Mouse (Mus musculus): ENCODE results near the gene Nup188. TPM values are rescaled to one million over a fixed set of nuclear protein-coding genes. Genes with fewer than 3 reads are reported as not detected.
A peak's percentile ranks its signal among the peaks of the same experiment; 100 is the strongest.

Gene Nup188
- polyA plus RNA-seq, 1 experiment from 2014 or later: 8.5 TPM

DNA sequence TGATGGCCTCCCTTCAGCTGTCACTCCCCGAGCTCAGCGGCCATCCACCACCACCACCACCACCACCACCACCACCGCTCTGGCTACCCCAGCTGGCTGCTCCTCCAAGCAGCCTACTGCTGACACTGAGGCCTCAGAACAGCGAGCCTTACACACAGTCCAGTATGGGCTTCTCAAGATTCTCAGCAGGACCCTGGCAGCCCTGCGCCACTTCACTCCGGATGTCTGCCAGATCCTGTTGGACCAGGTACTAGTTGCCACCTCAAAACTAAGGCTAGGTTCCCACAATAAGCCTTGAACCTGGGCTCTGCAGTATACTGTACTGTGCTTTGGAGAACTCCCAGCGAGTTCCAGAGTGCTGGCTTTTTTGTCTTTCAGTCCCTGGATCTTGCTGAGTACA is 56.3 kb downstream of the Nup188 start:
- H3K9ac ChIP-seq (ENCODE audit: low read length): no peak overlapping the region
- WGBS: 81% methylated on average over 7 of the region's 7 CpGs
- no peak overlapping the region for H3K4me2 ChIP-seq (replicated peaks; ENCODE audit: low read depth)
- H3K27me3 ChIP-seq (ENCODE audit: control insufficient read depth, insufficient read depth, low read length): no peaks in the 10 kb centered on the region
- no peak for TF ChIP-seq EP300 (optimal IDR thresholded peaks at IDR 0.05)
- no peak for TF ChIP-seq CTCF (IDR thresholded peaks at IDR 0.05; ENCODE audit: low read depth)
- H3K9me3 ChIP-seq (ENCODE audit: control insufficient read depth, low read length): no peaks in the 10 kb centered on the region
- no peak overlapping the region for H3K27ac ChIP-seq (replicated peaks)
- no peak for DNase-seq (ENCODE audit: low spot score)
- peaks cover 42% of the 10 kb centered on the region for H3K36me3 ChIP-seq (ENCODE audit: control insufficient read depth, insufficient read depth, low read length)
- no peak for ATAC-seq (ENCODE audit: low FRiP score, low TSS enrichment)
- no peaks in the 10 kb centered on the region for H3K4me1 ChIP-seq (replicated peaks; ENCODE audit: control insufficient read depth, insufficient read depth)
- no peak overlapping the region for H3K4me3 ChIP-seq (ENCODE audit: low read depth, low read length)

- H3K36me3 ChIP-seq (ENCODE audit: control insufficient read depth, insufficient read depth, low read length): peaks cover 42% of the 10 kb centered on the region
- no peak overlapping the region for H3K4me2 ChIP-seq (replicated peaks; ENCODE audit: low read depth)
- H3K9me3 ChIP-seq (ENCODE audit: control insufficient read depth, low read length): no peaks in the 10 kb centered on the region
- H3K4me1 ChIP-seq (replicated peaks; ENCODE audit: control insufficient read depth, insufficient read depth): no peaks in the 10 kb centered on the region
- H3K9ac ChIP-seq (ENCODE audit: low read length): no peak overlapping the region
- WGBS: 41% methylated on average over 14 of the region's 14 CpGs
- H3K4me3 ChIP-seq (ENCODE audit: low read depth, low read length): no peak overlapping the region
- DNase-seq (ENCODE audit: low spot score) (peak; percentile 45), ATAC-seq (ENCODE audit: low FRiP score, low TSS enrichment) (no peak)
- H3K27ac ChIP-seq (replicated peaks): peak overlapping the region; percentile 63; the same call in 1 of the 2 replicates
- H3K27me3 ChIP-seq (ENCODE audit: control insufficient read depth, insufficient read depth, low read length): no peaks in the 10 kb centered on the region
- TF ChIP-seq EP300 (optimal IDR thresholded peaks at IDR 0.05) (no peak), CTCF (IDR thresholded peaks at IDR 0.05; ENCODE audit: low read depth) (peak; percentile 61)
Measured at GRCm38 (mm10) chr2:30343601-30344137, 57.5 kb downstream of the Nup188 start.

DNA sequence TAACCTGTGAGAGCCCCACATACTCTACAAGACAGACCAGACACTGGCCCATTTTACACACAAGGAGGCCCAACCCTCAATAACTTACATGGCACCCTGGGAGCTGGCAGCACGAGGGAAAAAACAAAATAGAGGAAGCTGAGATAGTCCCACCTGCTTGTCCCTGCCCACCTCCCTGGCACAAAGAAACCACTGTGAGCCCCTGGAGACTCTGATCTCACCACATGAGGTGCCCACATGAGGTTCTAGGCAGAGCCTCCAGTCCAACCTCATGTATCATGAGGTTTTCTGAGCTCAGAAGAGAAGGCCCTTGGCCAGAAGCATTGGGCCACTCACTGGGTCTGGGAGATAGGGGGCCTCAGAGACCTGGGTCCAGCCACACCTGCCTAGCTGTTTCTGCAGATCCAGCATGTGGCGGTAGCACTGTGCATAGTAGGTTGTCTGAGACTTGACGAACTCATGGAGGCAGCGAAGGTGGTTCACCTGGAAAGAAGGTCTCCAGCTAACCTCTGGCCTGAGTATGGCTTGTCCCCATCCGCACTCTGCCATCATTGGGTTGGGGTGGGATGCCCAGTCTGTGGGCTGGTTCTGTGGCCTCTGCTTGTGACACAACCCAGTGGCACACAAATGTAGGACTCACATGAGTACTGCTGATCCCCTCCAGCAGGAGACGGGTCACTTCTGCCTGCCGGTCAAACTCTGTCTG is 59.9 kb downstream of the Nup188 start:
- H3K27me3 ChIP-seq (ENCODE audit: control insufficient read depth, insufficient read depth, low read length): no peaks in the 10 kb centered on the region
- TF ChIP-seq EP300 (optimal IDR thresholded peaks at IDR 0.05) (no peak), CTCF (IDR thresholded peaks at IDR 0.05; ENCODE audit: low read depth) (no peak)
- ATAC-seq (ENCODE audit: low FRiP score, low TSS enrichment): no peak
- H3K9me3 ChIP-seq (ENCODE audit: control insufficient read depth, low read length): no peaks in the 10 kb centered on the region
- H3K4me1 ChIP-seq (replicated peaks; ENCODE audit: control insufficient read depth, insufficient read depth): no peaks in the 10 kb centered on the region
- H3K27ac ChIP-seq (replicated peaks): no peak overlapping the region
- no peak overlapping the region for H3K4me3 ChIP-seq (ENCODE audit: low read depth, low read length)
- H3K36me3 ChIP-seq (ENCODE audit: control insufficient read depth, insufficient read depth, low read length): peaks cover 32% of the 10 kb centered on the region
- WGBS: 87% methylated on average over 7 of the region's 7 CpGs
- DNase-seq (ENCODE audit: low spot score): no peak
- H3K9ac ChIP-seq (ENCODE audit: low read length): no peak overlapping the region
- no peak overlapping the region for H3K4me2 ChIP-seq (replicated peaks; ENCODE audit: low read depth)

GRCm38 (mm10) chr2:30349196-30349595 is 63.0 kb downstream of the Nup188 start:
- TF ChIP-seq CTCF (IDR thresholded peaks at IDR 0.05; ENCODE audit: low read depth) (no peak), EP300 (optimal IDR thresholded peaks at IDR 0.05) (no peak)
- Histone ChIP-seq H3K4me1 (replicated peaks; ENCODE audit: control insufficient read depth, insufficient read depth) (no peaks in the 10 kb centered on the region), H3K27ac (replicated peaks) (no peak overlapping the region), H3K9ac (ENCODE audit: low read length) (no peak overlapping the region), H3K9me3 (ENCODE audit: control insufficient read depth, low read length) (no peaks in the 10 kb centered on the region), H3K4me3 (ENCODE audit: low read depth, low read length) (no peak overlapping the region), H3K4me2 (replicated peaks; ENCODE audit: low read depth) (no peak overlapping the region), H3K36me3 (ENCODE audit: control insufficient read depth, insufficient read depth, low read length) (peaks cover 26% of the 10 kb centered on the region), H3K27me3 (ENCODE audit: control insufficient read depth, insufficient read depth, low read length) (no peaks in the 10 kb centered on the region)
- no peak for ATAC-seq (ENCODE audit: low FRiP score, low TSS enrichment)
- 85% methylated on average over 6 of the region's 6 CpGs for WGBS
- no peak for DNase-seq (ENCODE audit: low spot score)

GRCm38 (mm10) chr2:30351149-30351548 is 65.0 kb downstream of the Nup188 start:
- no peak overlapping the region for H3K9ac ChIP-seq (ENCODE audit: low read length)
- DNase-seq (ENCODE audit: low spot score): no peak
- peaks cover under 1% of the 10 kb centered on the region; the same call in 1 of the 2 replicates for H3K4me1 ChIP-seq (replicated peaks; ENCODE audit: control insufficient read depth, insufficient read depth)
- 50% methylated on average over 2 of the region's 2 CpGs for WGBS
- H3K27me3 ChIP-seq (ENCODE audit: control insufficient read depth, insufficient read depth, low read length): no peaks in the 10 kb centered on the region
- H3K9me3 ChIP-seq (ENCODE audit: control insufficient read depth, low read length): no peaks in the 10 kb centered on the region
- TF ChIP-seq CTCF (IDR thresholded peaks at IDR 0.05; ENCODE audit: low read depth): peak; percentile 60
- TF ChIP-seq EP300 (optimal IDR thresholded peaks at IDR 0.05): no peak
- H3K4me2 ChIP-seq (replicated peaks; ENCODE audit: low read depth): no peak overlapping the region
- peaks cover 13% of the 10 kb centered on the region for H3K36me3 ChIP-seq (ENCODE audit: control insufficient read depth, insufficient read depth, low read length)
- no peak for ATAC-seq (ENCODE audit: low FRiP score, low TSS enrichment)
- no peak overlapping the region for H3K27ac ChIP-seq (replicated peaks)
- H3K4me3 ChIP-seq (ENCODE audit: low read depth, low read length): no peak overlapping the region

GRCm38 (mm10) chr2:30355861-30356260 is 69.7 kb downstream of the Nup188 start:
- Histone ChIP-seq H3K9me3 (ENCODE audit: control insufficient read depth, low read length) (no peaks in the 10 kb centered on the region), H3K9ac (ENCODE audit: low read length) (no peak overlapping the region), H3K4me1 (replicated peaks; ENCODE audit: control insufficient read depth, insufficient read depth) (peaks cover 13% of the 10 kb centered on the region), H3K4me2 (replicated peaks; ENCODE audit: low read depth) (no peak overlapping the region), H3K27me3 (ENCODE audit: control insufficient read depth, insufficient read depth, low read length) (no peaks in the 10 kb centered on the region), H3K4me3 (ENCODE audit: low read depth, low read length) (no peak overlapping the region), H3K36me3 (ENCODE audit: control insufficient read depth, insufficient read depth, low read length) (peaks cover 7% of the 10 kb centered on the region; the same call in 1 of the 2 replicates), H3K27ac (replicated peaks) (peak overlapping the region; percentile 89)
- DNase-seq (ENCODE audit: low spot score) (peak; percentile 64), ATAC-seq (ENCODE audit: low FRiP score, low TSS enrichment) (peak; percentile 12; the same call in 1 of the 2 replicates)
- TF ChIP-seq EP300 (optimal IDR thresholded peaks at IDR 0.05): no peak
- TF ChIP-seq CTCF (IDR thresholded peaks at IDR 0.05; ENCODE audit: low read depth): no peak
- WGBS: 30% methylated on average over 4 of the region's 4 CpGs

Measured in stomach, postnatal 0 days (tissue).